Mouse (Mus musculus) gastrocnemius, postnatal 14 days (tissue): ENCODE measurements around the gene Tspan1. TPM values are rescaled to one million over a fixed set of nuclear protein-coding genes. Genes with fewer than 3 reads are reported as not detected.

ENCODE experiments used
- DNase-seq: peaks from one replicate; pipeline ENCODE4 v3.0.0; 2021; ENCODE audit warnings: mixed read lengths
- intact Hi-C: fragments of 180-260 bp; cut with DNase I; formaldehyde crosslinking; loops from one replicate; pipeline ENCODE4 v1.15.1; 2025; ENCODE audit warnings: low total_unique reads
- total RNA-seq, 2 experiments: library from RNA; stranded (reverse); gene quantifications; 2 replicates each; pipeline ENCODE4 v1.2.3; 2021

Tspan1 gene
- total RNA-seq, 2 experiments from 2014 or later: not detected

- no peak for DNase-seq
- intact Hi-C loops: loop anchor here (5.0 kb wide), 1 partner anchor 113 kb away; no protein-coding TSS in a partner anchor
Measured at GRCm38 (mm10) chr4:116169353-116169672, 1.9 kb upstream of the Tspan1 start.

GRCm38 (mm10) chr4:116168617-116169352 lies 1.4 kb upstream of the Tspan1 start:
- intact Hi-C loops: loop anchor here (5.0 kb wide), 1 partner anchor 114 kb away; no protein-coding TSS in a partner anchor
- peak; percentile 71 for DNase-seq

GRCm38 (mm10) chr4:116165708-116166407 lies 1.5 kb downstream of the Tspan1 start:
- intact Hi-C loops: loop anchor here (5.0 kb wide), 1 partner anchor 116 kb away; no protein-coding TSS in a partner anchor
- no peak for DNase-seq

- intact Hi-C loops: loop anchor here (5.0 kb wide), 1 partner anchor 117 kb away; no protein-coding TSS in a partner anchor
- no peak for DNase-seq
Measured at GRCm38 (mm10) chr4:116164759-116165554, 2.4 kb downstream of the Tspan1 start.

- intact Hi-C loops: no loop called here
- no peak for DNase-seq
Measured at GRCm38 (mm10) chr4:116162142-116162541, 5.3 kb downstream of the Tspan1 start.

- DNase-seq: no peak
- intact Hi-C loops: no loop called here
Measured at GRCm38 (mm10) chr4:116160769-116161168, 6.6 kb downstream of the Tspan1 start.

GRCm38 (mm10) chr4:116159912-116160311 lies 7.5 kb downstream of the Tspan1 start:
- intact Hi-C loops: no loop called here
- no peak for DNase-seq

GRCm38 (mm10) chr4:116157882-116158281 lies 9.5 kb downstream of the Tspan1 start:
- intact Hi-C loops: no loop called here
- no peak for DNase-seq

GRCm38 (mm10) chr4:116152702-116153101 lies 14.7 kb downstream of the Tspan1 start:
- DNase-seq: no peak
- intact Hi-C loops: no loop called here

GRCm38 (mm10) chr4:116151238-116151637 lies 16.2 kb downstream of the Tspan1 start, which contains the start of gene Lurap1:
TSS of gene Lurap1 (minus strand) at chr4:116151338.
- intact Hi-C loops: no loop called here
- DNase-seq: no peak

GRCm38 (mm10) chr4:116150862-116151221 lies 16.6 kb downstream of the Tspan1 start:
- no peak for DNase-seq
- intact Hi-C loops: no loop called here

GRCm38 (mm10) chr4:116150156-116150861 lies 17.1 kb downstream of the Tspan1 start:
- intact Hi-C loops: no loop called here

GRCm38 (mm10) chr4:116149812-116150155 lies 17.6 kb downstream of the Tspan1 start:
- intact Hi-C loops: no loop called here
- DNase-seq: no peak

More at GRCm38 (mm10) chr4:116150156-116150861, 17.1 kb downstream of the Tspan1 start:
- DNase-seq: peak; percentile 78

GRCm38 (mm10) chr4:116143891-116144717 lies 23.3 kb downstream of the Tspan1 start:
- intact Hi-C loops: no loop called here
- peak; percentile 69 for DNase-seq

- peak; percentile 41 for DNase-seq
- intact Hi-C loops: no loop called here
Measured at GRCm38 (mm10) chr4:116143317-116143811, 24.0 kb downstream of the Tspan1 start.

GRCm38 (mm10) chr4:116142269-116142668 lies 25.1 kb downstream of the Tspan1 start:
- no peak for DNase-seq
- intact Hi-C loops: no loop called here

- intact Hi-C loops: no loop called here
- DNase-seq: no peak
Measured at GRCm38 (mm10) chr4:116141736-116142135, 25.7 kb downstream of the Tspan1 start.

- intact Hi-C loops: no loop called here
Measured at GRCm38 (mm10) chr4:116140801-116141574, 26.4 kb downstream of the Tspan1 start.

More at GRCm38 (mm10) chr4:116140801-116141574, 26.4 kb downstream of the Tspan1 start:
- no peak for DNase-seq
